Mouse (Mus musculus) kidney, postnatal 36 days (tissue): ENCODE results near the gene Gm49322.

Experiments used
- DNase-seq, 2 experiments: peaks; one replicate each; pipeline ENCODE4 v3.0.0; 2021 to 2022; ENCODE audit warnings: mixed read lengths in 2 of 2

Gene Gm49322

DNA sequence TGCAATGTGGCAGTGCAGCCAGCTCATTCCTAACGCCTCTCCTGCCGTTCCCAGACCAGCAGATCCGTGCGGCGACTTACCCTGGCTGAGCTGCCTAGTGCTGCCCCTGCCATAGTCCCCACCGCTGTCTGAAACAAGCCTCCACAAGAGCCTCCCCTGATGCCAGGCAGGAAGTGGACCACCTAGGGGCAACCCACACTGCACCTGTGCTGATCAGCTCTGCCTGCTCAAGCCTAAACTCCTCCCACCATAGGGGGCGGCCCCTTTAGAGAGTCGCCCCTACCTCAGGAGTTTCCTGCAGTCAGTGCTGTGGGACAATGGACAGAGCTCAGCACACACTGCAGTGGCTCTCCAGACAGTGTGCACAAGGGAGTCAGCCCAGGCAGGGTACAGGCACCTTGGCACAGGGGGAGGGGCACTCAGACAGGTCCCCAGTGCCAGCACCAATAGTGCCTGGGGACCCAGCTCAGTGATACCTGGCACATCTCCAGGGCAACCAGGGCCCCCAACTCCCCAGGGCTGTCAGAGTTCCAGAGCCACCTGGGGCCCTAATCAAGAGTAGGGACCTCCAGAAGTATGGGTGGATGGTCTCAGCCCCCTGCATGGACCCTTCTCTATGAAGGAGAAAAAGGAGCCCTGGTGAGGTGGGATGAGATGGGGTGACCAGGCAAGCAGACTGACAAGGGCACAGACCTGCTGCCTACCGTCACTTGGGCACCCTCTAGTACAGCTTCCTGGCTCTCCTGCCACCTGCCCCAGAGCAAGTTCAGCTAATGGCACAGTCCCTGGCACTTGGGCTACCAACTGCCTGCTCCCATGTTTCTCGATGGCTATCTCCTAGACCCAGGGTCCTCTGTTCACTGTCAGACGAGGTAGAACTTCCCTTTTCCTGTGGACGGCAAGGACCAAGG is 20.9 kb upstream of the Gm49322 start:
- no peak for DNase-seq

- DNase-seq = no peak
These were observed 20.2 kb upstream of the Gm49322 start for GRCm38 (mm10) chr10:80585581-80585980.

GRCm38 (mm10) chr10:80586407-80587304 is 19.2 kb upstream of the Gm49322 start:
- DNase-seq = no peak

DNA sequence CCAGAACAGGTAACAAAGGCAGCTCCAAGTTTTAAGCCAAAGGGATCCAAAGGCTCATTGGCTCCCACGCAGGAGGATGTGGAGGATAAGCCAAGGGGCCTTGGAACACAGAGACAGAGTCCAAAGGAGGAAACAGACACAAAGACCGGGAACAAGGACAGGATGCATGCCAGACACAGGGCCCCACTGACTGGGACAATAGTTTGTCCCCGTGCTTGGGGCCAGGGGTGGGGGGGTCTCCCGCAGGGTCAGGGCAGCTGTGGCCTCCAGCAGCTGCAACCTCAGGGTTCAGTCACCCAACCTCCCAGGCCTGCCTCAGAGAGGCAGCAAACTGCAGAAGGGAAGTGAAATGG is 18.5 kb upstream of the Gm49322 start:
- DNase-seq = peak; percentile 64 to 71

DNA sequence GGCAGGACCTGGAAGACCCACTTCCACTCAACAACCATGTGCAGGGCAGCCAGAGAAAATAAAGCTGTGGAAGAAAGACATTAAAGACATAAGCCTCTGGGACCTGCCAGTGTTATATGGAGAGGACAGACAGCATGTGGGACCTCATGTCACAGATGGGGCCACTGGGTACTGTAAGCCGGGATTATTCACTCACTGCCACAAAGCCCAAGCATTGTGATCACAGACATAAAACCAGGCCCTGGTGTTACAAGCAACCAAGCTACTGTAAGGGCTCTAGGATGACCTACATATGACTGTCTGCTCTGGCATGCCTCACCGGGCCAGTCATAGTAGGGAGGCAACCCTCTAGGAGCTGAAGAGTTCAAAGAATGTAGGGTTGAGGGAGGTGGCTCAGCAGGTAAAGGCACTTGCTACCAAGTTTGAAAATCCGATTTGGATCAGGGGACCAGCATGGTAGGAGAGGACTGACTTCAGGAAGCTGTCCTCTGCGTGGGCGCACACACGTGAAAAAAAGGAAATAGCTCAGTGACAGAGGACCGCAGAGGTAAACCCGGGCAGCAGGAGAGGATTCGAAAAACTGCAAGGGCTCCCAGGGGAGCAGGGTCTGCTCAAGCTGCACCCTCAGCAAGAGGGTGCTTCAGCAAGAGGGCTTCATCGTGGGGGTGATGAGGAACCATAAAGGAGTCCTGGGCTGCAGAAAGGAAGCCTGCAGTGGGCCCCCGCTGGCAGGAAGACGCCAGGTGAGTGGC is 16.5 kb upstream of the Gm49322 start:
- no peak for DNase-seq

DNA sequence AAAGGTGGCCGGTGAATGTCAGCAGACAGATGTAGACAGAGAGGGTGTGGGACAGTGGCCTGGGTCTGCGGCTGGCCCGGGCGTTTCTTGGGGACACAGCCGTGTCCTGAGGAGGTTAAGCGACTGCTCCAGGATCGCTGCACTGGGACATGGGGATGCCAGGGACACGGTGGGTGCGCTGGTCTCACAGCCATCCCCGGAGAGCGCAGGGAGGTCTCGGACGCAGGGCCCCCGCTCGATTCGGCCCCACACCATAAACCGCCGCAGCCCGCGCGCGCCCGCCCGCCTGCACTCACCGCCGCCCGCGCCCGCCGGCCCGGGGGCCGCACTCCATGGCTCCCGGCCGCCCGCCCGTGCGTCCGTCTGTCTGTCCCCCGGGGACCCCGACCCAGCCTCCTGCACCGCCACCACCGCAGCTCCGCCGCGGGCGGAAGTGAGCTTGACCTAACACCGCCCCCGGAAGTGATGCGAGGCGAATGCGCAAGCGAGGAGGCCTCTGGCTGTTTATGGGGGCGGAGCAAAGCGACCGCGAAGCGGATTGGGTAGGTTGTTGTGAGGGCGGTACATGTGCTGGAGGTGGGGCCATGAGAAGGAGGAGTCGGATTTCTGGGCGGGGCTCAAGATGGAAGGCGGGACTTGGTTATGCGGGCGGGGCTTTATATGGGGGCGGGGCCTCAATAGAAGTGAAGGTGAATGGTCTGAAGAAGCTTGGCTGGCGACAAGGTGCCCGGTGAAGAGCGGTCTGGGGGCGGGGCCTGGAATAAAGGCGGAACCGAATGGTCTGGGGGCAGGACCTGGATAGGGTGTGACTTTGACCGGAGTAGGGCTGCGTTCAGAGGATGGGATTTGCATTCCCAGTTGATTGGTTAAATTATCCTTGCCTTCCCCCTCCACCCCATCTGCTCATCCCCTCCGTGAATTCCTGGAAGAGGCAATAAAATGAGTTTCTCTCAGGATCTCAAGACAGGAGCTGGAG is 15.7 kb upstream of the Gm49322 start, which contains the start of gene Abhd17a:
TSS of gene Abhd17a (minus strand) at position 463 of the 976 bp plus-strand sequence.
- DNase-seq = peak; percentile 98 to 99

DNA sequence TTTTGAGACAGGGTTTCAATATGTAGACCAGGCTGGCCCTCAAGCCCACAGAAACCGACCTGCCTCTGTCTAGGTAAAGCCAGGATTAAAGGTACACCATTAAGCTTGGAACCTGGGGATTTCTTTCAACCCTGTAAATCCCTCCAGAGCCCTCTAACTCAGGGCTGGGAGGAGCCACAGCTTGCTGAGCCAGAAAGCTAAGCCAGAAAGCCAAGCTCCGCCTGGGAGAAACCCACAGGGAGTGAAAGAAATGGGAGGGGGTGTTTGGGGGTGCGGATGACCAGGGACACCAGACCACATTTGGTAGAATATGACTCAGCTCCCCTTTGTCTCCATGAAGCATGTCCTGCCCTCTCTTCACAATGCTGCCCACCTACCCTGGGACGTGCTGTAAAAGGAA is 9.5 kb upstream of the Gm49322 start:
- no peak for DNase-seq

- peak; percentile 96 to 97 for DNase-seq
These were observed 3.0 kb upstream of the Gm49322 start, which contains the start of the genes Scamp4 and Adat3 for GRCm38 (mm10) chr10:80602698-80603325. Gene Scamp4 (plus strand): TSS chr10:80602872. Gene Adat3 (plus strand): TSS chr10:80602880.

- DNase-seq = no peak
These were observed 2.5 kb upstream of the Gm49322 start for GRCm38 (mm10) chr10:80603364-80603763.

GRCm38 (mm10) chr10:80604001-80604509 is 1.8 kb upstream of the Gm49322 start:
- no peak for DNase-seq

DNA sequence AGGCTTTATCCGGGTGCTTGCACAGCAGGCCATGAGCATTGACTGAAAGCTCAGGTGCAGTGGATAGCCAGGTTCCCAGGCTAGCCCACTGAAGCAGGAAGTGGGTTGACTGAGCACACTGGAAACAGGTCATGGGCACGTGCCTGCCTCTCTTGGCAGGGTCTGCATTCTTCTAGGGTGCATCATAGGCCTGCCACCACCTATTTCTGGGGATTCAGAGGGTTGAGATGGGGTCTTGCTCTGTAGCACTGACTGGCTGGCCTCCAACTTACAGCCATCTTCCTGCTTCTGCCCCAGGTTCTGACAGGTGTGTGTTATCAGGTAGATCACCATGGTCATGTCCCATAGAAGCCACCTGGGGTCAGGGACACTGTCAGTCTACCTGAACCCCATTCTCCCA is 833 bp upstream of the Gm49322 start:
- no peak for DNase-seq

DNA sequence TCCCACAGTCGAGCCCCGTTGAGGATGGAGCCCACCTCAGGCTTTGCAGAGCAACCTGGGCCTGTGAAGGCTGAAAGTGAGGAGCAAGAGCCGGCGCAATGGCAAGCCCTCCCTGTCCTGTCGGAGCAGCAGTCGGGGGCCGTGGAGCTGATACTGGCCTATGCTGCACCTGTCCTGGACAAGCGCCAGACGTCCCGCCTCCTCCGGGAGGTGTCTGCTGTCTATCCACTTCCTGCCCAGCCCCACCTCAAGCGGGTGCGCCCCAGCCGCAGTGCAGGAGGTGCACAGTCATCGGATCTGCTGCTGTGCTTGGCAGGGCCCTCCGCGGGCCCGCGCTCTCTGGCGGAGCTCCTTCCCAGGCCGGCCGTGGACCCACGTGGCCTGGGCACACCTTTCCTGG is 485 bp downstream of the Gm49322 start:
- DNase-seq = no peak

DNA sequence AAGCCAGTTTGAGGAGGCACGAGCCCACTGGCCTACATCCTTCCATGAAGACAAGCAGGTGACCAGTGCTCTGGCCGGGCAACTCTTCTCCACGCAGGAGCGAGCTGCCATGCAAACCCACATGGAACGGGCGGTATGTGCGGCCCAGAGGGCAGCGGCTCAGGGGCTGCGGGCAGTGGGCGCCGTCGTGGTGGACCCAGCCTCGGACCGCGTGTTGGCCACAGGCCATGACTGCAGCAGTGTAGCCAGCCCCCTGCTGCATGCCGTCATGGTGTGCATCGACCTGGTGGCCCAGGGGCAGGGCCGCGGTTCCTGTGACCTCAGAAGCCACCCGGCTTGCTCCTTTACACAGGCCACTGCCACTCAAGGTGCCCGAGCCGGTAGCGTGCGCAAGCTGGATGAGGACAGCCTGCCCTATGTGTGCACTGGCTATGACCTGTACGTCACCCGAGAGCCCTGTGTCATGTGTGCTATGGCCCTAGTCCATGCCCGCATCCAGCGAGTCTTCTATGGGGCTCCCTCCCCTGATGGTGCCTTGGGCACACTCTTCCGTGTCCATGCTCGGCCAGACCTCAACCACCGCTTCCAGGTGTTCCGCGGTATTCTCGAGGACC is 1.0 kb downstream of the Gm49322 start:
- DNase-seq = no peak

DNA sequence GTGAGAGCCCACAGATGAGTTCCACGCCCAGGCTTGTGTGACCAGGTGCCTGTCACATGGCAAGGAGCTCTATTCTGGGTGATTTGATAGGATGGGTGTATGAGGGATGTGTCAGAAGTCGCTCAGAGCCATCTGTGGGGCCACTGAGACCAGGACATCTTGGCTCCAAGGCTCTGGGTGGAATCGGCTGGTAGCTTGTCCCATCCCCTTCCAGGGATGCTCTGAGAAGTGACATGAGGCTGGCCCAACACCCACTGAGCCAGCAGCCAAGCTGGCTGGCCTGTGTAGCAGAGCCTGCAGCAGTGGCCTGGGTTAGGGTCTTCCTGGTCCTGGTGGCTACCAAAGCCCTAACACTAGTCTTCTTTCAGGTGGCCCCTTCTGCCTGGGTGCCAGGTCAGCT is 2.6 kb downstream of the Gm49322 start:
- no peak for DNase-seq

GRCm38 (mm10) chr10:80609269-80609924 is 3.6 kb downstream of the Gm49322 start:
- DNase-seq = no peak

DNA sequence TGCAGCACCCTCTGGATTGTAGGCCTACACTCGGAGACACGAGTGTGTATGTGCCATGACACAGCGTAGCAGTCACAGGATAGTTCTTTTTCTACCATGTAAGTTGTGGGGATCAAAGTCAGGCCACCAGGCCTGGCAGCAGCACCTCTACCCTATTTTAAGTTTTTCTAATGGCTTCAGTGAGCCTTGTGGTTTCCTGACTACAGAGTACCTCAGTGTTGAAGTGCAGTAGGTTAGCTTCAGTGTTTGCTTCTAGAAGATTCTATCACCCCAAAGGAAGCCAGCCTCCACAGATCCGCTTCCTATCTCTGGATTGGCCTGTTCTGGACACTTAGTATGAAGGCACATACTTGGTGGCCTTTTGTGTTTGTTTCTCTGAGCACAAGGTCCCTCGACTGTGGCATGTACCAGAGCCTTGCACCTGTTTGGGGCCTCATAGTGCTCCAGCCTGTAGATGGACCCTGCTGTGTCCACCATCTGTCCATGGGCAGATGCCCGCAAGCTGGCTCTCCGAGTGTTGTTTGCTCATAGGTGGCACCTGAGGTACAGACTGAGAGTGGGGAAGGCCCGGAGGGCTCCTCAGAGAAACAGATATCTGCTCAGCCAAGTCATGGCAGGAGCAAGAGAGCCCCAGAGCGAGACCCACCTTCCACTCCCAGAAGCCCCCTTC is 4.4 kb downstream of the Gm49322 start:
- no peak for DNase-seq

DNA sequence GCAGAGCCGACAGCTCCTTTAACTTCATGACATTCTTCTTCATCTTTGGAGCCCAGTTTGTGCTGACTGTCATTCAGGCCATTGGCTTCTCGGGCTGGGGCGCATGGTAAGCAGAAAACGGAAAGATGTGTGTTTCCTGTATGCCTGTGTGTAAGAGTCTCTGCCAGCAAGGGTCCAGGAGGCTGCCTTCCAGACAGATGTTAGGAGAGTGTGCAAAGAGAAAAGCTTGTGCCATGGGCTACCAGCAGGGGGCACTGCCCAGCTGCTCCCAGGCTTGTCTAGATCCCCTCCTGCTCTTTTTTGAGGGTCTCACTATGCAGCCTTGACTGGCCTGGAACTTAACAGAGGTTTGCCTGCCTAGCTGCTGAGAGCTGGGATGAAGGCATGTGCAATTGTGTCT is 5.2 kb downstream of the Gm49322 start:
- peak; percentile 57 to 81 for DNase-seq

DNA sequence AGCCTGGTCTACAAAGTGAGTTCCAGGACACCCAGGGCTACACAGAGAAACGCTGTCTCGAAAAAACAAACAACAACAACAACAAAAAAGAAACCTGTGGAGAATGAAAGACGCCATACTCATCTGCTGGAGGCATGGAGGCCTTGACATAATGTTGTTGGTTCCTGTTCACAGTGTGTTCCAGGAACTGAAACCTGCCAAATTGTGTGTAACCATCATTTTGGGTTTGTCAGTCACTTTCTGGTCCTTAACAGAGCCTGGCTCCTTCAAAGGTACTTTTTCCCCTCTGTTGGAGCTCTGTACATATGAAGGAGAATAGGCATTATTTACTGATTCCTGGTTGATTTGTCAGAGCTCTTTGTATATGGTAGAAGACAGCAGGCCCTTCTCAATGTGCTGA is 6.1 kb downstream of the Gm49322 start:
- no peak for DNase-seq

DNA sequence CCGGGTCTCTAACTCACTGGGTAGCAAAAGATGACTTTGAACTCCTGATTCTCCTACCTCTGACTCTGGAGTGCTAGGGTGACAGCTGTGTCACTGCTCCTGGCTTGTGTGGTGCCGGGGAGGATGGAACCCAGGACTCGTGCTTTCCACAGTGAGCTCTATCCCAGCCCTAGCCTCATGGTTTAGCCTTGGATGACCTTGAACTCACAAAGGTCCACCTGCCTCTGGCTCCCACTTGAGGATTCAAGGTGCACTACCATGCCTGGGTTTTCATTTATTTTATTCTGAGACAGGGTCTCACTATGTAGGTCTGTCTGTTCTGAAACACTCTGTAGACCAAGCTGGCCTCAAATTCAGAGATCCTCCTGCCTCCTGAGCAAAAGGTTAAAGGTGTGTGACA is 8.0 kb downstream of the Gm49322 start:
- DNase-seq = no peak
